Mouse (Mus musculus) midbrain, embryonic 16.5 days (tissue): Measurements from ENCODE around the gene Cited2. TPM values are rescaled to one million over a fixed set of nuclear protein-coding genes. Genes with fewer than 3 reads are reported as not detected.

Experiments
- ATAC-seq: fragments of 200-750 bp; cut with Nextera tagmentation; 2 replicates; pipeline ENCODE4 v1.8.0; 2017; ENCODE audit warnings: moderate TSS enrichment
- H3K27ac ChIP-seq: fragments of 300-500 bp; sonication (generic); 2 replicates; pipeline ENCODE4 v1.5.1; 2014; ENCODE audit warnings: mild to moderate bottlenecking, low read length, mixed read lengths
- H3K27me3 ChIP-seq: fragments of 300-500 bp; sonication (generic); 2 replicates; pipeline ENCODE4 v1.6.1; 2014; ENCODE audit warnings: low read depth, low read length, mixed read lengths; ENCODE audit not compliant: control insufficient read depth, insufficient read depth
- H3K36me3 ChIP-seq: fragments of 300-500 bp; sonication (generic); 2 replicates; pipeline ENCODE4 v1.6.1; 2014; ENCODE audit warnings: mild to moderate bottlenecking, low read length, moderate library complexity, mixed read lengths; ENCODE audit not compliant: control insufficient read depth, insufficient read depth
- H3K4me1 ChIP-seq: fragments of 300-500 bp; sonication (generic); 2 replicates; pipeline ENCODE4 v1.6.1; 2014; ENCODE audit warnings: mild to moderate bottlenecking, low read length, mixed read lengths; ENCODE audit not compliant: control insufficient read depth, insufficient read depth
- H3K4me2 ChIP-seq: fragments of 300-500 bp; sonication (generic); 2 replicates; pipeline ENCODE4 v1.6.1; 2014; ENCODE audit warnings: mild to moderate bottlenecking, low read length, mixed read lengths
- H3K4me3 ChIP-seq: fragments of 300-500 bp; sonication (generic); 2 replicates; pipeline ENCODE4 v1.5.1; 2014; ENCODE audit warnings: low read depth, mild to moderate bottlenecking, low read length, moderate library complexity, mixed read lengths
- H3K9ac ChIP-seq: fragments of 300-500 bp; sonication (generic); 2 replicates; pipeline ENCODE4 v1.6.1; 2014; ENCODE audit warnings: low read depth, low read length, mixed read lengths
- H3K9me3 ChIP-seq: fragments of 300-500 bp; sonication (generic); replicated peaks from 2 replicates; pipeline ENCODE4 v1.6.1; 2014; ENCODE audit warnings: mild to moderate bottlenecking, low read length, mixed read lengths; ENCODE audit not compliant: control insufficient read depth, poor library complexity, severe bottlenecking
- WGBS: fragments of 180-500 bp; shearing (Covaris S2); extraction: QIAGEN DNeasy Blood & Tissue Kit; methylation state at CpG from one replicate; pipeline ENCODE4 v1.1.7; 2014; 5-methylcytosine and 5-hydroxymethylcytosine counted together
- polyA plus RNA-seq: library from polyadenylated mRNA; unstranded; fragments of >200 nt; fragmentation: Nextera tagmentation; extraction: Ambion mirVana; gene quantifications from 2 replicates; pipeline ENCODE4 v1.2.1, GENCODE M21; 2015

Cited2 gene
- polyA plus RNA-seq, 1 experiment from 2014 or later, result 59.7 TPM

- no peak overlapping the region for H3K4me2 ChIP-seq
- H3K4me3 ChIP-seq, result no peak overlapping the region
- WGBS, result 81% methylated on average over 4 of the region's 4 CpGs
- H3K9me3 ChIP-seq, result no peaks in the 10 kb centered on the region
- H3K27ac ChIP-seq, result no peak overlapping the region
- H3K4me1 ChIP-seq, result no peaks in the 10 kb centered on the region
- no peaks in the 10 kb centered on the region for H3K27me3 ChIP-seq
- no peak for ATAC-seq
- no peaks in the 10 kb centered on the region for H3K36me3 ChIP-seq
- H3K9ac ChIP-seq, result no peak overlapping the region
These were observed 33.2 kb upstream of the Cited2 start for GRCm38 (mm10) chr10:17689806-17690205.

GRCm38 (mm10) chr10:17691709-17692108, 31.3 kb upstream of the Cited2 start:
- no peak overlapping the region for H3K9ac ChIP-seq
- H3K4me2 ChIP-seq, result no peak overlapping the region
- no peaks in the 10 kb centered on the region for H3K27me3 ChIP-seq
- H3K4me1 ChIP-seq, result no peaks in the 10 kb centered on the region
- H3K4me3 ChIP-seq, result no peak overlapping the region
- no peaks in the 10 kb centered on the region for H3K9me3 ChIP-seq
- WGBS, result 84% methylated on average over 1 of the region's 1 CpGs
- H3K36me3 ChIP-seq, result no peaks in the 10 kb centered on the region
- no peak overlapping the region for H3K27ac ChIP-seq
- no peak for ATAC-seq

- H3K36me3 ChIP-seq, result no peaks in the 10 kb centered on the region
- no peaks in the 10 kb centered on the region for H3K27me3 ChIP-seq
- no peak overlapping the region for H3K4me2 ChIP-seq
- H3K4me1 ChIP-seq, result no peaks in the 10 kb centered on the region
- no peak overlapping the region for H3K9ac ChIP-seq
- whole genome bisulfite sequencing, result 83% methylated on average over 3 of the region's 3 CpGs
- no peak overlapping the region for H3K27ac ChIP-seq
- H3K4me3 ChIP-seq, result no peak overlapping the region
- no peak for ATAC-seq
- H3K9me3 ChIP-seq, result no peaks in the 10 kb centered on the region
These were observed 27.2 kb upstream of the Cited2 start for GRCm38 (mm10) chr10:17695801-17696200.

GRCm38 (mm10) chr10:17697376-17698265, 25.4 kb upstream of the Cited2 start:
- no peaks in the 10 kb centered on the region for H3K36me3 ChIP-seq
- H3K9me3 ChIP-seq, result no peaks in the 10 kb centered on the region
- H3K27me3 ChIP-seq, result no peaks in the 10 kb centered on the region
- H3K4me2 ChIP-seq, result no peak overlapping the region
- no peaks in the 10 kb centered on the region for H3K4me1 ChIP-seq
- no peak overlapping the region for H3K4me3 ChIP-seq
- ATAC-seq, result no peak
- WGBS, result 74% methylated on average over 7 of the region's 7 CpGs
- H3K9ac ChIP-seq, result no peak overlapping the region
- H3K27ac ChIP-seq, result no peak overlapping the region

- Histone ChIP-seq H3K4me2 (no peak overlapping the region), H3K9ac (no peak overlapping the region), H3K4me1 (no peaks in the 10 kb centered on the region), H3K4me3 (no peak overlapping the region), H3K36me3 (no peaks in the 10 kb centered on the region), H3K9me3 (no peaks in the 10 kb centered on the region), H3K27me3 (no peaks in the 10 kb centered on the region), H3K27ac (no peak overlapping the region)
- 19% methylated on average over 4 of the region's 4 CpGs for WGBS
- ATAC-seq, result no peak
These were observed 17.5 kb upstream of the Cited2 start for GRCm38 (mm10) chr10:17705466-17705973.

- H3K36me3 ChIP-seq, result no peaks in the 10 kb centered on the region
- no peaks in the 10 kb centered on the region for H3K9me3 ChIP-seq
- no peak overlapping the region for H3K4me3 ChIP-seq
- H3K4me2 ChIP-seq, result no peak overlapping the region
- ATAC-seq, result no peak
- H3K9ac ChIP-seq, result no peak overlapping the region
- no peaks in the 10 kb centered on the region for H3K27me3 ChIP-seq
- H3K4me1 ChIP-seq, result no peaks in the 10 kb centered on the region
- 52% methylated on average over 3 of the region's 3 CpGs for WGBS
- no peak overlapping the region for H3K27ac ChIP-seq
These were observed 12.3 kb upstream of the Cited2 start for GRCm38 (mm10) chr10:17710753-17711152.

- H3K36me3 ChIP-seq, result no peaks in the 10 kb centered on the region
- H3K4me2 ChIP-seq, result no peak overlapping the region
- no peak overlapping the region for H3K9ac ChIP-seq
- no peak overlapping the region for H3K27ac ChIP-seq
- H3K27me3 ChIP-seq, result no peaks in the 10 kb centered on the region
- H3K9me3 ChIP-seq, result no peaks in the 10 kb centered on the region
- peaks cover 5% of the 10 kb centered on the region for H3K4me1 ChIP-seq
- 92% methylated on average over 4 of the region's 4 CpGs for WGBS
- ATAC-seq, result no peak
- H3K4me3 ChIP-seq, result no peak overlapping the region
These were observed 3.9 kb upstream of the Cited2 start for GRCm38 (mm10) chr10:17719009-17719570.

GRCm38 (mm10) chr10:17719646-17720045, 3.4 kb upstream of the Cited2 start:
- WGBS, result 97% methylated on average over 5 of the region's 5 CpGs
- no peak overlapping the region for H3K9ac ChIP-seq
- peaks cover 5% of the 10 kb centered on the region for H3K4me1 ChIP-seq
- H3K9me3 ChIP-seq, result no peaks in the 10 kb centered on the region
- H3K27me3 ChIP-seq, result no peaks in the 10 kb centered on the region
- no peak overlapping the region for H3K4me2 ChIP-seq
- no peaks in the 10 kb centered on the region for H3K36me3 ChIP-seq
- H3K27ac ChIP-seq, result no peak overlapping the region
- ATAC-seq, result no peak
- H3K4me3 ChIP-seq, result no peak overlapping the region
